Mouse (Mus musculus) mesoderm, embryonic 11.5 days (tissue): ENCODE results near the gene Tmem88.

ENCODE experiments used
- DNase-seq: peaks from one replicate; pipeline ENCODE4 v3.0.0-alpha.2; 2012; ENCODE audit warnings: low read depth, low spot score

The Tmem88 gene

DNA sequence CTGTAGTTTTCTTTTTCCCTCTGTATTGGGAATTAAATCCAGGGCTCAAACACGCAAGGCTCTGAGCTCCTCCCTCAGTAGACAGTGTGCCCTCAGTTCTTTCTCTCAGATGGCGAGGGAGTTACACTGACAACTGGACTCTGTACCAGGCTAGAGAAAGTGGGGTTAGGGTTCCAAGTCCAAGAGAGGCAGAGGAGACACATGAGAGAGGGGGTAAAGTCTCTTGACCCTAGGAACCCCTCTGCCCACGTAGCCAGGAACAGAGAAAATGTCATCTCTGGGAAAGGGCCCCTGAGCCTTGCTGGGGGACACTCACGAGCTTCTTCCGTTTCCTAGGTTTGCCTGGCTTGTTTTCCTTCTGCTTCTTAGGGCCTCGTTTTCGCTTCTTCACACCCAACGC, 33.7 kb downstream of the Tmem88 start:
- no peak for DNase-seq

DNA sequence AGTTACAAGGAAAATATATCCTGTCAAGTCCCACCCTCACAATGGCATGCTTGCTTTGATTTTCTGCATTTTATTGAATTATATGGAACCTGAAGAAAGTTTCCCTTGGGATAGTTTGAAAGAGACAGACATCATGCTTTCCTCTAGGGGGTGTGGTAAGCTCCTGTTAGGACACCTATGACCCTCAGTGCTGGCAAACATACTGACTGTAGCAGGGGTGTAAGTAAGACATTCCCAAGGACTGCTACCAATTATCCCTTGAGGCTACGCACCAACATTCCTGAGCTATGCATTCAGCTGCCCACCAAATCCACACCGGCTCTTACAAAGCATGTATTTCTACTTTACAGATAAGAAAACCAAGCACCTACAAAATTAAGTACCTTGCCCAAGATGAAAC, 35.6 kb downstream of the Tmem88 start:
- no peak for DNase-seq

DNA sequence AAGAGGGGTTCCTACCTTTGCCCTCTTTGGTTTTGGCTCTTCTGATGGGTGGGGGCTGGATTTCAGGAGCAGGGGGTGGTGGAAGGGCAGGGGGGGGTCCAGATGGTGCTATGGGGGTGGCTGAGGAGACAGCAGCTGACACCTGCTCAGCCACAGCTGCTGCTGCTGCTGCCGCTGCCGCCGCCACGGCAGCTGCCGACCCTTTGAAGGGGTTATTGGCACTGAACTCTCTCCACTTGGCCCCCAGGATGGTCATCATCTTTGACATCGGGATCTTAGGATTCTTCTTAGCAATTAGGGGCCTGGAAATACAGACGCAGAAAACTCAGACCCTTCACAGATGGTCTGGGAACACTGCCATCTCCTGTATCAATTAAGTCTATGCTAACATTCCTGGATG, 36.0 kb downstream of the Tmem88 start:
- DNase-seq, result no peak

- DNase-seq, result no peak
Observed at GRCm38 (mm10) chr11:69357690-69358089, 40.3 kb downstream of the Tmem88 start.

- no peak for DNase-seq
Observed at GRCm38 (mm10) chr11:69356544-69356943, 41.5 kb downstream of the Tmem88 start.
